Mouse (Mus musculus) liver, postnatal 0 days (tissue): ENCODE data around the gene Efhd1.

Experiments used
- CTCF ChIP-seq: sonication (generic); IDR thresholded peaks from 2 replicates; pipeline ENCODE4 v1.5.1; 2016; ENCODE audit warnings: antibody characterized with exemption, low read depth
- EP300 ChIP-seq: IDR thresholded peaks from 2 replicates; pipeline ENCODE4 v1.6.1; 2016; ENCODE audit warnings: antibody characterized with exemption, low read depth, mild to moderate bottlenecking

DNA sequence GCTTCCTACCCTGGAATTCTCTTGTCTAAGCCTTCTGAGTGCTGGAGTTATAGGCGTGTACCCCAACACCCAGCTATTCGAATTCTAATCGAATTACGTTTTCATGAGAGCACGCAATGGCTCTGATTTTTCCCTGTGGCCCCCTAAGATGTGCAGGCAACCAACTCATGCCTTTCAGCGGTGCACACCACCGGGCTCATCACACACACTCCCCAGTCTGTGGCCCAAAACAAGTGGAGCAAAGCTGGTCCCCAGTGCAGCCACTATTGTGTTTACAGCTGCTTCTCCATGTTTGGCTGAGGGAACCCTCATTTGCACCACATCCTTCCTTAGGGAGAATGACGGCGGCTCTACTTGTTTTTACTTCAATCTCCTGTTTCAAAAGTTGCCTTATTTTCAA is 906 bp upstream of the Efhd1 start:
- TF ChIP-seq CTCF, result no peak
- TF ChIP-seq EP300, result no peak
